Mouse (Mus musculus): ENCODE measurements around the gene Mapkapk3. TPM values are rescaled to one million over a fixed set of nuclear protein-coding genes. Genes with fewer than 3 reads are reported as not detected.
"Not testable (repeated sequence)": the region's sequence is repeated elsewhere in the genome, so short reads cannot be mapped to it uniquely, and the experiment has no call there.

The Mapkapk3 gene
- polyA plus RNA-seq, 1 experiment from 2014 or later = 3.2 TPM

- no peak overlapping the region for H3K4me3 ChIP-seq (ENCODE audit: low read length)
- H3K36me3 ChIP-seq (ENCODE audit: control insufficient read depth, insufficient read depth, low read length) = no peaks in the 10 kb centered on the region
- no peak overlapping the region for H3K27ac ChIP-seq (ENCODE audit: low read depth, low read length)
- no peak for ATAC-seq
- no peak overlapping the region for H3K4me2 ChIP-seq (ENCODE audit: low read length)
- no peaks in the 10 kb centered on the region for H3K4me1 ChIP-seq (ENCODE audit: control insufficient read depth, insufficient read depth, low read depth, low read length)
- H3K9me3 ChIP-seq (ENCODE audit: control insufficient read depth, low read length) = no peaks in the 10 kb centered on the region
- whole genome bisulfite sequencing = 87% methylated on average over 9 of the region's 9 CpGs
- no peak overlapping the region for H3K9ac ChIP-seq (ENCODE audit: low read depth, low read length)
- no peaks in the 10 kb centered on the region for H3K27me3 ChIP-seq (replicated peaks; ENCODE audit: control insufficient read depth, insufficient read depth, low read length)
Observed at GRCm38 (mm10) chr9:107309171-107309570, 19.5 kb upstream of the Mapkapk3 start.

- Histone ChIP-seq H3K27ac (ENCODE audit: low read depth, low read length) (no peak overlapping the region), H3K9ac (ENCODE audit: low read depth, low read length) (no peak overlapping the region), H3K4me2 (ENCODE audit: low read length) (no peak overlapping the region), H3K4me3 (ENCODE audit: low read length) (no peak overlapping the region), H3K4me1 (ENCODE audit: control insufficient read depth, insufficient read depth, low read depth, low read length) (no peaks in the 10 kb centered on the region), H3K9me3 (ENCODE audit: control insufficient read depth, low read length) (no peaks in the 10 kb centered on the region), H3K36me3 (ENCODE audit: control insufficient read depth, insufficient read depth, low read length) (no peaks in the 10 kb centered on the region), H3K27me3 (replicated peaks; ENCODE audit: control insufficient read depth, insufficient read depth, low read length) (no peaks in the 10 kb centered on the region)
- WGBS = 93% methylated on average over 9 of the region's 9 CpGs
- no peak for ATAC-seq
Observed at GRCm38 (mm10) chr9:107308346-107309000, 18.8 kb upstream of the Mapkapk3 start.

GRCm38 (mm10) chr9:107307886-107308285 lies 18.2 kb upstream of the Mapkapk3 start:
- no peak overlapping the region for H3K27ac ChIP-seq (ENCODE audit: low read depth, low read length)
- WGBS = 54% methylated on average over 12 of the region's 12 CpGs
- ATAC-seq = no peak

GRCm38 (mm10) chr9:107307099-107307872 lies 17.6 kb upstream of the Mapkapk3 start:
- Histone ChIP-seq H3K4me1 (ENCODE audit: control insufficient read depth, insufficient read depth, low read depth, low read length) (no peaks in the 10 kb centered on the region), H3K27me3 (replicated peaks; ENCODE audit: control insufficient read depth, insufficient read depth, low read length) (no peaks in the 10 kb centered on the region), H3K9me3 (ENCODE audit: control insufficient read depth, low read length) (no peaks in the 10 kb centered on the region), H3K27ac (ENCODE audit: low read depth, low read length) (no peak overlapping the region), H3K4me3 (ENCODE audit: low read length) (no peak overlapping the region), H3K36me3 (ENCODE audit: control insufficient read depth, insufficient read depth, low read length) (no peaks in the 10 kb centered on the region), H3K4me2 (ENCODE audit: low read length) (no peak overlapping the region), H3K9ac (ENCODE audit: low read depth, low read length) (no peak overlapping the region)
- no peak for ATAC-seq
- whole genome bisulfite sequencing = 94% methylated on average over 11 of the region's 11 CpGs

More at GRCm38 (mm10) chr9:107307886-107308285, 18.2 kb upstream of the Mapkapk3 start:
- Histone ChIP-seq H3K4me3 (ENCODE audit: low read length) (no peak overlapping the region), H3K4me1 (ENCODE audit: control insufficient read depth, insufficient read depth, low read depth, low read length) (no peaks in the 10 kb centered on the region), H3K9ac (ENCODE audit: low read depth, low read length) (no peak overlapping the region), H3K4me2 (ENCODE audit: low read length) (no peak overlapping the region), H3K36me3 (ENCODE audit: control insufficient read depth, insufficient read depth, low read length) (no peaks in the 10 kb centered on the region), H3K27me3 (replicated peaks; ENCODE audit: control insufficient read depth, insufficient read depth, low read length) (no peaks in the 10 kb centered on the region), H3K9me3 (ENCODE audit: control insufficient read depth, low read length) (no peaks in the 10 kb centered on the region)

- H3K4me1 ChIP-seq (ENCODE audit: control insufficient read depth, insufficient read depth, low read depth, low read length); H3K27me3 ChIP-seq (replicated peaks; ENCODE audit: control insufficient read depth, insufficient read depth, low read length); H3K9me3 ChIP-seq (ENCODE audit: control insufficient read depth, low read length); H3K9ac ChIP-seq (ENCODE audit: low read depth, low read length); H3K27ac ChIP-seq (ENCODE audit: low read depth, low read length); H3K4me3 ChIP-seq (ENCODE audit: low read length); H3K4me2 ChIP-seq (ENCODE audit: low read length); H3K36me3 ChIP-seq (ENCODE audit: control insufficient read depth, insufficient read depth, low read length); ATAC-seq: not testable (repeated sequence)
- 100% methylated on average over 1 of the region's 1 CpGs for WGBS
Observed at GRCm38 (mm10) chr9:107306673-107307072, 17.0 kb upstream of the Mapkapk3 start.

- Histone ChIP-seq H3K27ac (ENCODE audit: low read depth, low read length) (no peak overlapping the region), H3K36me3 (ENCODE audit: control insufficient read depth, insufficient read depth, low read length) (peaks cover 2% of the 10 kb centered on the region; the same call in 1 of the 2 replicates), H3K9ac (ENCODE audit: low read depth, low read length) (no peak overlapping the region), H3K4me2 (ENCODE audit: low read length) (no peak overlapping the region), H3K27me3 (replicated peaks; ENCODE audit: control insufficient read depth, insufficient read depth, low read length) (no peaks in the 10 kb centered on the region), H3K4me1 (ENCODE audit: control insufficient read depth, insufficient read depth, low read depth, low read length) (no peaks in the 10 kb centered on the region), H3K9me3 (ENCODE audit: control insufficient read depth, low read length) (no peaks in the 10 kb centered on the region), H3K4me3 (ENCODE audit: low read length) (no peak overlapping the region)
- ATAC-seq = no peak
- WGBS = 70% methylated on average over 13 of the region's 13 CpGs
Observed at GRCm38 (mm10) chr9:107305601-107306542, 16.2 kb upstream of the Mapkapk3 start.

GRCm38 (mm10) chr9:107305012-107305411 lies 15.3 kb upstream of the Mapkapk3 start:
- Histone ChIP-seq H3K9ac (ENCODE audit: low read depth, low read length) (no peak overlapping the region), H3K9me3 (ENCODE audit: control insufficient read depth, low read length) (no peaks in the 10 kb centered on the region), H3K4me1 (ENCODE audit: control insufficient read depth, insufficient read depth, low read depth, low read length) (no peaks in the 10 kb centered on the region), H3K27me3 (replicated peaks; ENCODE audit: control insufficient read depth, insufficient read depth, low read length) (no peaks in the 10 kb centered on the region), H3K27ac (ENCODE audit: low read depth, low read length) (no peak overlapping the region), H3K4me3 (ENCODE audit: low read length) (no peak overlapping the region), H3K36me3 (ENCODE audit: control insufficient read depth, insufficient read depth, low read length) (peaks cover 8% of the 10 kb centered on the region; the same call in 1 of the 2 replicates), H3K4me2 (ENCODE audit: low read length) (no peak overlapping the region)
- WGBS = 86% methylated on average over 4 of the region's 4 CpGs
- ATAC-seq = no peak

GRCm38 (mm10) chr9:107304383-107304782 lies 14.7 kb upstream of the Mapkapk3 start:
- WGBS = 97% methylated on average over 3 of the region's 3 CpGs
- Histone ChIP-seq H3K27ac (ENCODE audit: low read depth, low read length) (no peak overlapping the region), H3K27me3 (replicated peaks; ENCODE audit: control insufficient read depth, insufficient read depth, low read length) (no peaks in the 10 kb centered on the region), H3K9ac (ENCODE audit: low read depth, low read length) (no peak overlapping the region), H3K4me2 (ENCODE audit: low read length) (no peak overlapping the region), H3K4me3 (ENCODE audit: low read length) (no peak overlapping the region), H3K36me3 (ENCODE audit: control insufficient read depth, insufficient read depth, low read length) (peaks cover 8% of the 10 kb centered on the region; the same call in 1 of the 2 replicates), H3K4me1 (ENCODE audit: control insufficient read depth, insufficient read depth, low read depth, low read length) (no peaks in the 10 kb centered on the region), H3K9me3 (ENCODE audit: control insufficient read depth, low read length) (no peaks in the 10 kb centered on the region)
- no peak for ATAC-seq
